Mouse (Mus musculus) T-helper 2 cell (primary cell): ENCODE results near the gene Fam53b.

Source experiments
- in situ Hi-C: fragments of 300-600 bp; cut with MboI, MseI; formaldehyde crosslinking; loops from one replicate; pipeline ENCODE4 v1.15.1; 2025; ENCODE audit warnings: high pct_unique_total_duplicates

Fam53b gene

DNA sequence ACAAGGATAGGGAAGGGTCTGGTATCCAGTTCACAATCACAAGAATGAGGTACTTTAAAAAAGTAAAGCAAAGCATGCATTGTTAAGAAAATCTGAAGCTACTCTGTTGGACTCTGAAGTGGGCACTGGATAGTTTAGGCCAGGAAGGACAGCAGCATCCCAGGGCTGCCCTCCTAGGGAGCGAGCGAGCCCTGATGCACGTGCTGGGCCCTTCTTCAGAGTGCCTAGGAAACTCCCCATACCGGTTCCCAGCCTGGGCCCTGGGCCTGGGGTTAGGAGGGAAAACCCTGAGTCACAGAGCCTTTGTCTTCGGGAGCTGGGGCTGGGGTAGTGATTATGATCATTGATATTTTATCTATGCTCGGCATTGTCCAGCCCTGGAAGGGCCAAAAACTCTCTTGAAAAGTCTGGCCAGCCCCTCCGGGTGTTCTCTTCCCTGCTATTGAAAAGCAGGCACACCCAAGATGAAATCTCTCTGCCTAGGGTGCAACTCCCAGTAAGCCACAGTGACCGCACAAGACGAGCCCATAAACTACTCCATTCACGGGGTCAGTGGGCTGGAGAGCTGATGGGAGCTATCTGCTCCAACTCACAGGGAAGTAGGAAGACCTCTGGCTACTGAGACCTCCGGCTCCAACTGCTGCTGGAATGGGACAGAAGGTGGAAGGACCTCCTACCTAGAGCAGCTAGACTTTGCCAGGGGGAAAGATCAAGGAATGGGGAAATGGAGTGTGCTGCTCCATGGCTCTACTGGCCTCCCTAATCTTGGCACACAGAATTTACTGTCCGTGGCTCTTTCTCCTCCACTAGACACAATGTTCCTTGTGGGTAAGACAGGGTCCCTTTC lies 45.0 kb downstream of the Fam53b start:
- in situ Hi-C loops = loop anchor here (5.0 kb wide), 2 partner anchors 34 to 451 kb away; partner anchors contain the start of gene Chst15

DNA sequence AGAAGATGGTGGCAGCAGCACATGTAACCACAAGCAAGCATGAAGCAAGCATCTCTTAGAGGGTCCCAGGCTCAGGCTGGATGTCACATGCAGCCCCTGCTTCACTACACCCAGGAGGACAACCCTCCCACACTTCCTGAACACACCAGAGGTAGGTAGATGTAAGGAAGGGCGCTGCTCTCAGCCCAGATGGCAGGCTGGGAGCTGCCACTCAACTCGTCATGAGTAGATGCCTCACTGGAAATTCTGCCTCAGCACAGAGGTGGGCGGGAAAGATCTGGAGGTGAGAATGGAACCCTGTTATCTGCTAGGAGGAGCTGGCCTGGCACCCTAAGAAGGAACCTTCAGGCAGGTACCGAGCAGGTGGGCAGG lies 45.7 kb downstream of the Fam53b start:
- in situ Hi-C loops = loop anchor here (5.0 kb wide), 2 partner anchors 34 to 451 kb away; partner anchors contain the start of gene Chst15

DNA sequence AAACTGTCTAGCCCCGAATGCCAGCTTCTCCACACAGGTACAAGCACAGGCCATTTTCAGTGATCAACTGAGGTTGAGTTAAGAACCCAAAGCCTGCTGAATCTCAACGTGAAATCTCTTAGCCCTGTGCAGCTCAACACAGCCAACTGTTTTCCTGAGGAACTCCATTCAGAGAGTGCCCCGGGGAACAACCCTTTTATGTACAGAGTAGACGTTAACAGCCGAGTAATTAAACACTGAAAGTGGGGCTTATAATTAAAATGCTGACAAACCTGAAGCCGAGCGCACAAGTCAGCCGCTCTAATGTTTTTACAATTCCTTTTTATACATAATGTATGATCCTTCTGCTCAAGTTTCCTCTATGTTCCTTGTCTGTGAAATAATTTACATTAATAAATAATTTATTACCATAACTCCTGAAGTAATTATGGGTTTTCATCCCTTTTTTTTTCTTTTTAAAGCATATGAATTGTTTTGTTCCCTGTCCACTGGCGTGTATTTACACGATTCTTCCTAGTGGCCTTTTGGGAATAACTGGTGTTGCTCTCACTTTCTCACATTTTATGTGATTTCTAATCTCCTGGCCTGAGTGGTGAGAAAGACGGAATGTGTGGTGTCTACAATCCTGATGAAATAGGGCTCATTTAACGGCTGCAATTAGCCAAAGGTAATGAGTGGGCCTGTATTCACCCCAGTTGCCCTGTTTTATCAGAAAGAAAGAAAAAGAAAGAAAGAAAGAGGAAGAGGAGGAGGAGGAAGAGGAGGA lies 46.3 kb downstream of the Fam53b start:
- in situ Hi-C loops = loop anchor here (5.0 kb wide), 2 partner anchors 35 to 450 kb away; partner anchors contain the start of gene Chst15

DNA sequence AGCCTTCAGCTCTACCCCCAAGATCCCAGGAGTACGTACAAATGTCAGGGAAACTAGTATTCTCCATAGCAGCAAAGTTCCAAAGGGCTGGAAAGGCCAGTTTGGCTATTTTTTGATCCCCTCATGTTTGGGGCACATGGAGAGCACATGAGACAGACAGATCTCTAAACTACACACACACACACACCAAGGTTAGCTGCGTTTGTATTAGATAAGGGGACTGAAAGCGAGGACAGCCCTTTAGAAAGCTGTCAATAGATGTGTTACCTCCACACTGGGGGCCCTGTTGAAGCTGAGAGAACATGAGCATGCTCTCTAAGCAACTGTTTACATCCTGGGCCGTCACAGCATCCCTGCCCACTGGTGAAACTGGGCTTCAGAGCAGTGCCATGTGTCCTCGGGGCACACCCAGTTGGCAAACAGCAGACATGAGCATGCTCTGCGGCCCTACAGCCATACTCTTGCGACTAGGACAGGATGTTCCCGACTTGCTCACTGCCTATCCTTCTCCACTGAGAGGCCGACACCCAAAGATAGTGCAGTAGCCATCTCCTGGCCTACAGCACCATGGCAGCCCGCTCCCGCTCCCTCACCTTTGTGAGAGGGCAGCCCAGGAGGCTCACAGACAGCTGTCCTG lies 47.3 kb downstream of the Fam53b start:
- in situ Hi-C loops = loop anchor here (5.0 kb wide), 2 partner anchors 36 to 449 kb away; partner anchors contain the start of gene Chst15

DNA sequence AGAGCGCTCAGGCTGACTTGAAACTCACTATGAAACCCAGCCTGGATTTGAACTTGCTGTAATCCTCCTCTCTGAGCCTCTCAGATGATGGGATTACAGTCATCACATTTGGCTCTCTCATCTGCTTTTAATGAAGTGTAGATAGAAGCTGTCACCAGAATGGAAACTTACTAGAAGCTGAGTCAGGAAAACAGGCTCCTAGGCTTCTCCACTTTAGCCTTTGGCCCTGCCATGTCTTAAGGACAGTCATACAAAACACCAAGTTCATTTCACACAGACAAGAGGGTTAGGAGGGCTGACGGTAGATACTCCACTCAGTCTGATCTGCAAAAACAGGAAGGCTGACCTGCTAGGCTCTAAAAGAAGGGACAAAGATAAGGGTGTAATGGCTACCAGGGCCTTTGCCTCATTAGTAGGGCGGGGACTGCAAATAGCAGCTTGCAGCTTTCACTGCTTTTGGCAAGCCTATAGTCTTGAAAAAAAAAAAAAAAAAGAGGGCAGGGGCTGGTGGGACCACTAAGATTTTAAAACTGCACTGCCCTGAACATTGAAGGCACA lies 48.0 kb downstream of the Fam53b start:
- in situ Hi-C loops = loop anchor here (5.0 kb wide), 2 partner anchors 37 to 448 kb away; partner anchors contain the start of gene Chst15

DNA sequence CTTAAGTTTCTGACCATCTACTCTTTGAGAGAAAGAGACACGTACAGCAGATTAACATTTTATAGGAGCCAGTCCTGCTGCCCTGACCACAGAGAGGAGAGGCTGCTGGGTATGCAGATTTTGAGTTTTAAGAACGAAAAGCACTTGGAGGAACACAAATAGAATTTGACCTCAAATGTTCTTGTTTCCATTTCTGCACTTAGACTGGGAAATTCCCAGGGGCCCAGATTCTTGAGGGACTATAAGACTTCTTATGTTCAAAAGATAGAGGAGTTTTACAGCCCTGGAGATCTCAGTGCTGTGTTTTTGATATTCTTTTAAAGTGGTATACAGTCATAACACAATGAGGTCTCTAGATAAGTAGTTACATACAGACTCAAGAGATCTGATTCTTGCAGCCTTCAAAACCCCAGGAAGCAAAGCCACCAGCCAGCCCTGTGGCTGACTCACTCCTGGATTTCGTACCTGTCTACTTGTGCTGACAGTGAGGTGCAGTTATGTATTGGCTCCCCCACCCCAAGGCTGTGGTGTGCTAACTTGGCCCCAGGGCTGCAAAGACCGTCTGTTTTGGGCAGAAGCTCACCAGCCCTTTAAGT lies 48.7 kb downstream of the Fam53b start:
- in situ Hi-C loops = loop anchor here (5.0 kb wide), 2 partner anchors 37 to 448 kb away; partner anchors contain the start of gene Chst15

DNA sequence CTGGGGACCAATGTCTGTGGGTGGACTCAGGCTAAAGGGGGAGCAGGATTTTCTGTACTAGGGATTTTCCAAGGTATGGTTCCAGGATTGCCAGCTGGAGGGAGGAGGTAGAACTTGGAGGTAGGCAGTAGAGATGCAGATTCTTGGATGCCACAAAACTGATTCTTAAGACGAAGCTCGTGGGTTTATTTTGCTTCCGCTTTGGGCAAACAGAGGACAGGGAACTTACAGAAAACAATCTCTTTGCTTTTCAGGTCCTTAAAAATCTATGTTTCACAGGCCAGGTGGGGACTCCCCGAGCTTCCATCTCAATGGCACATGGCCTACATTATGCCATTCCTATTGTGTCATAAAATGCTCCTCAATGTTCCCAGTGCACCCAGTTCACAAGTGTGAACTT lies 49.4 kb downstream of the Fam53b start:
- in situ Hi-C loops = no loop called here

DNA sequence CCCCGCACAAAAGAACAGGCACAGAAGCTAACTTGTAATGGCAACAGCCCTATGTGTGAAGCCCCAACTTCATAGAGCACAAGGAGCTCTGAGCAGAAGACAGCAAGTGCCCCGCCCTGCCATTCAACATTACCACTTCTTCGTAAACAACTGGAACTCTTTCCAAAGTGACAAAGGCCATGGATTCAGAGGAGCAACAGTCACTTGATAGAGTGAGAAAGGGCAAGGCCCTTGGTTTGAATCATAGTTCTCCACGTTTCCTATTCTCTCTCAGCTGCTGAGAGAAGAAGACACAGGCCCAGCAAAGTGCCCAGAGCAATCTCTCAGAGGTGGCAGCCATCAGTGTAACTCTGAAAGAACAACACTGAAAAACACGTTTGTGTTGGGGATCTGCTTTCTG lies 49.8 kb downstream of the Fam53b start:
- in situ Hi-C loops = no loop called here

DNA sequence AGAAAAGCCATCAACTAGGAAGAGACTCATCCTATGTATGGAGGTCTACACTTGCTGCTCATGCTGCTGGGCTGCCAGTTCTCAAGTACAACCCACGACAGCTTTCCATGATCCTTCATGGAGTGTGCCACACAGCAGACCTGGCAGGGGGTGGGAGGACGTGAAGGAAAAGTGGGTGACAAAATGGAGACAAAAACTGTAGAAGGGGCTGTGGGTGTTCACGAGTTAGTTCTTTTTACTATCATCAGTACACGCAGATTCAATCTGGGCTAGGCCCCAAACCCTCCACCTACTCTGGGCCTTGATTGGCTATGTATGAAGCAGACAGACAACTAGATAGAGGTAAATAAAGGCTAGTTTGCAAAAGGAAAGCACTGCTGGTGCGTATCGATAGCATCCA lies 50.3 kb downstream of the Fam53b start:
- in situ Hi-C loops = no loop called here

DNA sequence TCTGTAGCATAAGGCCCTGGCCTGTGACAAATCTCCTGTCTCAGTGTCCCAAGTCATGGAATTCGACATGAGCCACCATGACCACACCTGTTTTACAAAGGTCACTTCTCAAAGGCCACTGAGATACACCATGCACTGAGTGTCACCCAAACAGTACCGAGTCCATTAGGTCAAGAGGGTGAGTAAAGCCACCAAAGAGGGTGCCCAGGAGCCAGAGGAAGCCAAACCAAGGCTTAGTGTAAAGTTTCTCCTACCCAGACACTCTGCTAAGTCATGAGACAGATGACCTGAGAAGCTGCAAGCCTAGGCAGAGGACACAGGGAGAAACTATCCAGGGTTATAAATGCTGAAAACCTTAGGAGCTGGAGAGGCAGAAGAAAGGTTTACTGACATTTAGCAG lies 52.3 kb downstream of the Fam53b start:
- in situ Hi-C loops = no loop called here

DNA sequence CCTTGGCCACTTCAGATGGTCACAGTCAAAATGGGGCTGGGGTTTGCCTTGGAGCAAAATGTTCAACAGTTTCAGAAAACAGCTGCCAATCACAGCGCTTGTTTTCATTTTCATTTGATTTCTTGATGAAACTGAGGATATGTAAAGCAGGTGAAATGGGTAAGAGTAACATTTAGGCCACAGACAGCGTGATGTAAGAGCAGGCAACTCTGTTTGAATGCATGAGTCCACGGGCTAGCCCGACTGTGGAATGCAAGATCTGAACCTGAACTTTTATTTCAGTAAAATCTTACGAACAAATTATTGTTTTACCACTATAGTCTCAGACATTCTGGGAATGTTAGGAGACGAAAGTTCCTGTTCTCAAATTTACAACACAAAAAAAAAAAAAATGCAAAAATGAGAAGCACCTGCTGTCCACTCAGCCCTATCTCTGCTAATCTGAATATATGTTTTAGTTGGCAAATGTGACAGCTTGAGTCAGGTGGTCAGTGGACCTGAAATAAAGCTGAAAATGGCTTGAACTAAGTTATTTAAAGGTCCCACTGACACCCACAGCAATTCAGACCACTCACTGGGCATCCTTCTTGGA lies 53.0 kb downstream of the Fam53b start:
- in situ Hi-C loops = no loop called here

DNA sequence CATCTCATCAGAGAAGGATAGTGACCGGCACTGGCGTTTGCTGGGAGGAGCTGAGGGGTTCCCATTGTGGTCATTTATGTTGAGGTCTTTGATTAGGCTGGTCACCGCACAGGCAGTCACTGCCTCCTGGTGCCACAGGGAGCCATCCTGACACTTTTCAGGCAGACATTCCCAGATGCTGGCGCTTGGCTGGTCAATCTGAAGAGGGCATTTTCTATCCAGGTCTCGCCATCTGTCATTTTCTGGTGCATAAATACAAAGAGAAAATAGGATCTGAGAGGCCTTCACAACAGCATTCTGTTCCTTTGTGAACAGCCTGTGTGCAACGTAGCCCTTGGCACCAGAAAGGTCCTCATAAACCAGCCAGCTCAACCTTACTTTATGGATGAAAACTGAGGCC lies 53.8 kb downstream of the Fam53b start:
- in situ Hi-C loops = no loop called here

DNA sequence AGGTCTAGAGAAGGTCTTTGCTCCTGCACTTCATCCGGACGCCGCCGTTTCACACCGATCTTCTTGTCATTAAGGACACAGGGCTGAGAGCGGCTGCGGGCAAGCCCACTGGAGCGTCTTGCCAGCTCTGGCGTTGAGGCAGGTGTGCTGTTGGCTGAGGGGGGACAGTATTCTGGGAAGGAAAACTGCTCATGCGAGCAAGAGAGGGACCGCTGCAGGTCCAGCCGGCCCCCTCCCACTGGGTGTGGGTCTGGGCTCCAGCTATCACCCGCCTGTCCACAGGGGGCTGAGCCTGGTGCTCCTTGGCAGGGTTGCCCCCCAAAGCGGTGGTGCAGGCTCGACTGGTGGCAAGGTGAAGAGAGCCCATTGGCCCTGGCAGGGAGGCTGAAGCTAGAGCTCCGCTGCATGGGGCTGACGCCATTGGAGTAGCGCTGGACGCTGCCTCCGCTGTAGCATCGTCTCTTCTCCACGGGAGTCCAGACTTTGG lies 54.2 kb downstream of the Fam53b start:
- in situ Hi-C loops = no loop called here

DNA sequence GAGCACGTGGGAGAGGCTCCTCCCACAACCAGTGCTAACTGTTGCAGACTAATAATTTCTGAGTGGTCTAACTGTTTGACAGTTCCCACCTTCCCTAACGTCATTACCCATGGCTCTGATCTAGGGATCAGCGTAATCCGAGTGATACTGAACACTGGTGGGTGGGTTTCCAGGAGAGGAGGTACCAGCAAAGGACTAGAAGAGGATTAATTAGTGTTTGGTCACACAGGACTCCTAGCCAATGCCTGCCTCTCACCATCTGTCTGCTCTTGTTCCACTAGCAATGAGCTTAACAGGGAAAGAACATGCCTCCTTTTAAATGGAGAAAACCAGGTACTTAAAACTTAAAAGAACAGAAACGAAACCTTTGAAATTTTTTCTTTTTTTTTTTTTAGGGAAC lies 54.8 kb downstream of the Fam53b start:
- in situ Hi-C loops = no loop called here

DNA sequence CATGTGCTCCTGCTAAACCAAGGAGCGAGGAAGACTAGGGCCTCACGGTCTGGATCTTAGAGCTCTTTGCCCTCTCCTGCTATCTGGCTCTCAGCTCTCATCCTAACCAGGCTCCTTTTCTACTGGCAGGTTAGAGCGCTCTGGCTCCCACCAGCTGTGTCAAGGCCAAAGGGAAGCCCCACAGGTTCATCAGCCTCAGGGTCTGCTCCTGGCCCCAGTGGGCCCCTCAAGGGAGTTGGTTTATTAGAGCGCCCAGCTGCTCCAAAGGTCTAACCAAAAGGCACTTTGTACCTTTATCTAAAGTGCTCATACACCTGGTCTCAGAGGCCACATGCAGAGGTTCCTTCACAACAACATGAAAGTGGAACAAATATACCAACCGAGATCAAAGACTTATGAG lies 57.4 kb downstream of the Fam53b start:
- in situ Hi-C loops = no loop called here

DNA sequence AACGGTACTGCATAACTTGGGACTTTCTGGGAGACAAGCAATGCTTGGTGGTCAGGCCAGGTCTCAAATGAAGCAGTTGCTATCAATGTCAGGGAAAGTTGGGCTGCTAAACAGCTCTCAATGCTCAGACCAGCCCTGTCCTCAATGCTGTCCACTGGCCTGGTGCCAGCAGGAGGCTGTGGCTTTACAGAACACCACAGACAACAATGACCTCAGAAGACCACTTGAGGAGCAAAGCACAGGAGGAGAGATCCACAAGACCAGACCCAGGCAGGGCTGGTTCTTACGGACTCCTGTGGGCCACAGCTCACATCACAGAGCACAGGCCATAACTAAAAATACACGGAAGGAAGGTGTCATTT lies 59.3 kb downstream of the Fam53b start:
- in situ Hi-C loops = no loop called here

DNA sequence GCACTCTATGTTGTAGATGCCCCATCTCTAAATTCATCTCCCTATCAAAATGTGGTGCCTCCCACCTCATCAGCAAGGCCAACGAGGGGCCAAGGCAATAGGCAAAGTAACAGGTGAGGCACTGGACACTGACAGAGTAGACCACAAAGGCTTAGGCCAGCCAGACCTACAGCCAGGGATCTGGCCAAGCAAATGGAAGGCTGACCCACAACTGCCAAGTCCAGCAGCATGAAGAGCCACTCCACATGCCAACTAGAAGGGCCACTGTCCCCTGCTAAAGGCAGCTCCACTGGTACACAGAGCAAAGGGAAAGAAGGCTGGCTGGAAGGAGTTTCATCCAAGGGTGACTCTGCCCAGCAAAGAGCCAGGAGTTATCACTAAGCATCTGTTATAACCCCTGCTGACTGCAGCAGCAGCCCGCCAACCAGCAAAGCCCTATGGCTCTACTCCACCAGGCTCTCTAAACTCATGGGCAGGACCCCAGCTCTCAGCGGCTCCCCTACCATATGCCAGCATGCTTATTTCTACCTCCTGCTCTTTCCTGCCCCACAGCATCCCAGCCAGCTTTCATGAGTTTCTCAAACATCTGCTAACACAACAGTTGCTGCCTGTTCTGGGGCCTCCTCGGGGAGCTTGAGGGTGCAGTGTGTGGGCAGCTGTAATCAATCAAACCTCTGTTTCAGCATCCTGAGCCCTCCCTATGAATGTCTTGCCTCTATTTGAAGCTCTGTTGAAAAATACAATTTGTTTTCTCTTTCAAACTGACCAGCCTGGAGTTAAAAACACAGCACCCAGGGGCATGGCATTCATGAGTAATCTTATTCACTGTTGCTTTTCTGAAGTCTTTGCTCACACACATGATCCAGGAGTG lies 59.9 kb downstream of the Fam53b start:
- in situ Hi-C loops = no loop called here

DNA sequence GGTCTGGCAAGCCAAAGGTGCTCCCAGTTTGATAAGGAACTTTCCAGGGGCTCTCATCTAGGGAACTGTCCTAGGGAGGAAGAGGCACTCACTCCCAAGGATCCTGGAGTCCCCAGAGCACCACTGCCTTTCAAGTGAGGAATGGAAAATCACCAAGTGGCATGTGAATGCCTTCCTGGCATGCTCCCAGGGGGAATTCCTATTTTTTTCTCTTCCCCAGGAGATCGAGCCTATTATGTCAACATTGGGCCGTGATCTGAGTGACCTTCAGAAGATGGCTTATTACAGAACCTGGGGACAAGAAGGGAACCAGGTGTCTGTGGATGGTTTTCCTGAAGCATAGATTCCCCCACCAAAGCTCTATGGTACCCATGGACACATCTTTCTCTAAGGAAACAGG lies 62.0 kb downstream of the Fam53b start:
- in situ Hi-C loops = no loop called here

DNA sequence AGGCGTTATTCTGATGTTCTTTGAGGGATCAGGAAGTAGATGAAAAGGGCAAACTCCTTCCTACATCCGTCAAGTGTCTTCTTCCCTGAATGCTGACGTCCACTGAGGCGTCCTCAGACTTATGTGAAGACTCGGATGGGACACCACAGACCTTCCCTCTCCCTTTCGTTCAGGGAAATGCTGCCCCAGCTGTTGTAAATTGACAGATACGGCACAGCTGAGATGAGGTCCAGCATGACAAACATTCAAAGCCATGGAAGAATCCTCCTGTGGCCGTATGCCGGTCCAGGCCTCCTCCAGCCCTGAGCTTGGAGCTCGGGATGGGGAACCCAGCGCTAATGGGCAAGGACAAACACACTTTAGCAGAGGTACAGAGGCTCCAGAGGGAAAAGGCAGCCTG lies 64.2 kb downstream of the Fam53b start:
- in situ Hi-C loops = no loop called here
